Mouse (Mus musculus) lung, embryonic 14.5 days (tissue): ENCODE measurements around the gene Hoxa5. TPM values are rescaled to one million over a fixed set of nuclear protein-coding genes. Genes with fewer than 3 reads are reported as not detected.

ENCODE experiments used
- ATAC-seq: fragments of 200-750 bp; cut with Nextera tagmentation; 2 replicates; pipeline ENCODE4 v1.8.0; 2017; ENCODE audit warnings: mild to moderate bottlenecking, moderate TSS enrichment, moderate library complexity; ENCODE audit not compliant: insufficient read depth
- DNase-seq: peaks from one replicate; pipeline ENCODE4 v3.0.0-alpha.2; 2015
- H3K27ac ChIP-seq: fragments of 300-500 bp; sonication (generic); 2 replicates; pipeline ENCODE4 v1.5.1; 2014; ENCODE audit warnings: low read depth, mild to moderate bottlenecking, moderate library complexity
- H3K27me3 ChIP-seq: fragments of 300-500 bp; sonication (generic); 2 replicates; pipeline ENCODE4 v1.6.1; 2014; ENCODE audit warnings: low read length, control low read depth; ENCODE audit not compliant: insufficient read depth
- H3K36me3 ChIP-seq: fragments of 300-500 bp; sonication (generic); 2 replicates; pipeline ENCODE4 v1.6.1; 2014; ENCODE audit warnings: control low read depth; ENCODE audit not compliant: insufficient read depth
- H3K4me1 ChIP-seq: fragments of 300-500 bp; sonication (generic); 2 replicates; pipeline ENCODE4 v1.6.1; 2014; ENCODE audit warnings: antibody characterized with exemption, control low read depth; ENCODE audit not compliant: insufficient read depth
- H3K4me2 ChIP-seq: fragments of 300-500 bp; sonication (generic); 2 replicates; pipeline ENCODE4 v1.6.1; 2014; ENCODE audit warnings: mild to moderate bottlenecking
- H3K4me3 ChIP-seq: fragments of 300-500 bp; sonication (generic); 2 replicates; pipeline ENCODE4 v1.5.1; 2014; ENCODE audit warnings: low read depth, low read length
- H3K9ac ChIP-seq: fragments of 300-500 bp; sonication (generic); 2 replicates; pipeline ENCODE4 v1.6.1; 2014
- H3K9me3 ChIP-seq: fragments of 300-500 bp; sonication (generic); 2 replicates; pipeline ENCODE4 v1.6.1; 2016; ENCODE audit warnings: low read depth, low read length, control low read depth
- CTCF ChIP-seq: IDR thresholded peaks from 2 replicates; pipeline ENCODE4 v1.5.1; 2016; ENCODE audit warnings: antibody characterized with exemption, low read depth
- WGBS: fragments of 180-500 bp; shearing (Covaris S2); extraction: QIAGEN DNeasy Blood & Tissue Kit; methylation state at CpG from one replicate; pipeline ENCODE4 v1.1.7; 2014; 5-methylcytosine and 5-hydroxymethylcytosine counted together
- polyA plus RNA-seq: library from polyadenylated mRNA; unstranded; fragments of >200 nt; fragmentation: Nextera tagmentation; extraction: Ambion mirVana; gene quantifications from 2 replicates; pipeline ENCODE4 v1.2.1, GENCODE M21; 2014

Gene Hoxa5
- polyA plus RNA-seq, 1 experiment from 2014 or later: 58.5 TPM

DNA sequence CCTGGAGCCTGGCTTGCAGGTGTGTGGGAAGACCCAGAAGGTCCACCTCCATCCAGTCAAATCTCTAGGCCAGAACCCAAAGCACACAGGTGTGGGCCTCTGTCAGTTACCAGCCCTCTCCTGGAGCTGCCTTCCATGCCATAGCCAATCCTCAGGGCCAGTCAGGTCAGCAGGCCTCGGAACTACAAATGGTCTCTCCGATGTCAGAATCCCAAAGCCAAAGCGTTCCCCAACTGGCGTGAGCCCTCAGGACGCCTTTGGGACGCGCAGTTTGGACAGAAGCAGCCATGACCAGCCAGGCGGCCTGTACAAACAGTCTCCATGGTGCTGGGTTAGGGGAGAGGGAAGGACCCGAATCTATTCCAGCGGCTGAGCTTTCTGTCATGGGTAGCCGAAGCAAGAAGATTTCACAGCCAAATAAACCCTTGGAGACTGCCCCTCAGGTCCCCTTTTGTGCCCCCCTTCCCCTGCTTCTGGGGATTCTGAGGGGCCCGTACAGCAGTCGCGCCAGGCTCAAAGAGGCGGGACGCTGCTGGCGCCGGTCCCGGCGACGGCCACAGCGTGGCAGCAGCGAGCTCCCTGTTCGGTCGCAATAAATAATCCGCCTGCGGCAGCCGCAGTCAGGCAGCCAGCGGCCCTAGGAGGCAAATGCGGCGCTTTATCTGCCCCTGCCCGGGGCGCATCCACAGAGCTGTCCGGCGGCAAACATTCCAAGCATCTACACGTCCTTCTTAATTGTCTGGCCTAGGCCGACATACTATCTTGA is 7.0 kb upstream of the Hoxa5 start:
- H3K9me3 ChIP-seq: no peaks in the 10 kb centered on the region
- ATAC-seq: peak; percentile 16
- 0 out of 2 replicates have a peak, but pooled peaks cover 3% of the 10 kb centered on the region for H3K4me1 ChIP-seq
- H3K4me3 ChIP-seq: peak overlapping the region; percentile 43
- peaks cover 91% of the 10 kb centered on the region for H3K27me3 ChIP-seq
- peak; percentile 78 for TF ChIP-seq CTCF
- peak; percentile 95 for DNase-seq
- WGBS: 3% methylated on average over 37 of the region's 37 CpGs
- H3K9ac ChIP-seq: peak overlapping the region; percentile 40
- H3K4me2 ChIP-seq: peak overlapping the region; percentile 87
- H3K27ac ChIP-seq: peak overlapping the region; percentile 58; the same call in 1 of the 2 replicates
- no peaks in the 10 kb centered on the region for H3K36me3 ChIP-seq

DNA sequence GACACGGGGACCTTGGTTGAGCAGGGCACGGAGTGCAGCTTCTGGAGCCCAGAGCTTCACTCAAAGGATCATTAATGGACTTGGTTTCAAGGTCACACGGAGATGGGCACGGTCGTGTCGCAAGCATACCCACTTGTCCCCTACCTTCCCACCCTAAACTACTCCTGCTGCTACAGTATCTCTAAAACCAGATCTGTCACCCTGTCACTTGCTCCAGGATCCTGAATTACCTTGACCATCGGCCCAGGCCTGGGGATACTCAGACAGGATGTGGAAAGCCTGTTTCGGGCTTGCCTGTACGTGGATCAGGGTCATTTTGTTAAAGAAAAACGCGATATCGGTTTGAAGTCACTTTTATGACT is 5.3 kb upstream of the Hoxa5 start:
- H3K4me2 ChIP-seq: peak overlapping the region; percentile 87
- 0 out of 2 replicates have a peak, but pooled peaks cover 3% of the 10 kb centered on the region for H3K4me1 ChIP-seq
- H3K27ac ChIP-seq: peak overlapping the region; percentile 89; the same call in 1 of the 2 replicates
- H3K36me3 ChIP-seq: 0 out of 2 replicates have a peak, but pooled peaks cover 5% of the 10 kb centered on the region
- H3K9me3 ChIP-seq: no peaks in the 10 kb centered on the region
- H3K4me3 ChIP-seq: peak overlapping the region; percentile 90
- no peak for ATAC-seq
- peaks cover 90% of the 10 kb centered on the region for H3K27me3 ChIP-seq
- no peak for DNase-seq
- H3K9ac ChIP-seq: peak overlapping the region; percentile 64
- 30% methylated on average over 12 of the region's 12 CpGs for WGBS
- TF ChIP-seq CTCF: no peak

DNA sequence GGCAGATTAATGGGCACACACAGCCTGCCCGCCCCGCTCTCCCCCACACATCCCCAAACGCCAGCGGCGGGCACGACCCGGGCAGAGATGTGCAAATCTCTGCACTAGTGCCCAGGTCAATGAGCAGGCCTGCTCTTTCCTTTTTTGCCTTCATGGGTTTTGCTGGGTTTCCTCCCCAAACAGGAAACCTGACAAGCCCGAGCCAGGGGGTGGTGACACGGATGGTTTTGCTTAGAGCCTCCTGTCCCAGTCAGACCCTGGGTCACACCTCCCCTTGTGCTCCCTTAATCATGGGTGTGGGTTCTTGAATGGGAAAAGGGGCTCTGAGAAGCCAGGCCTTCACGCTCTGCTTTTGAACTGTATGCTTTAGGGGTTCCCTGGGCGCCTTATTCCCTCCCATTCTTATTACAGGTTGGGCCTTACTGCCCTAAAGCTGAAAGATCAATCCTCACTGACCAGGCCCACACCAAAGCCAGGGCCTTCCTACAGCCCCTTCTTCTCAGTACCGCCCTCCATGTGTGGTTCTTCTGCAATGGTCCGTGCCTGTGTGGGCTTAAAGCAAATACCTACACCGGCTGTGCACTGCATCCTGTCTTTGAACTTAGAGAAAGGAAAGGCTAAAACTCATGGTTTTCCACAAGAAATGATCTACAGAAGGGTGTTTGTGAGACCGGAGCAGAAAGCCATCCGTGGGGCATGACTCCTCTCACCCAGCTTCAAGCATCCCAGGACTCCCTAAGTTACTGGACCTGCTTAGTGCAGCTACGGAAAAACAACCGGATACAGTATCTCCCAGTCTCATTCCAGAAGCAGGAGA is 4.7 kb upstream of the Hoxa5 start:
- TF ChIP-seq CTCF: no peak
- Histone ChIP-seq H3K9ac (peak overlapping the region; percentile 64), H3K4me1 (0 out of 2 replicates have a peak, but pooled peaks cover 3% of the 10 kb centered on the region), H3K4me2 (peak overlapping the region; percentile 87), H3K27me3 (peaks cover 90% of the 10 kb centered on the region), H3K4me3 (peak overlapping the region; percentile 90), H3K27ac (peak overlapping the region; percentile 89), H3K9me3 (no peaks in the 10 kb centered on the region), H3K36me3 (0 out of 2 replicates have a peak, but pooled peaks cover 5% of the 10 kb centered on the region)
- DNase-seq (no peak), ATAC-seq (no peak)
- 17% methylated on average over 18 of the region's 18 CpGs for WGBS

DNA sequence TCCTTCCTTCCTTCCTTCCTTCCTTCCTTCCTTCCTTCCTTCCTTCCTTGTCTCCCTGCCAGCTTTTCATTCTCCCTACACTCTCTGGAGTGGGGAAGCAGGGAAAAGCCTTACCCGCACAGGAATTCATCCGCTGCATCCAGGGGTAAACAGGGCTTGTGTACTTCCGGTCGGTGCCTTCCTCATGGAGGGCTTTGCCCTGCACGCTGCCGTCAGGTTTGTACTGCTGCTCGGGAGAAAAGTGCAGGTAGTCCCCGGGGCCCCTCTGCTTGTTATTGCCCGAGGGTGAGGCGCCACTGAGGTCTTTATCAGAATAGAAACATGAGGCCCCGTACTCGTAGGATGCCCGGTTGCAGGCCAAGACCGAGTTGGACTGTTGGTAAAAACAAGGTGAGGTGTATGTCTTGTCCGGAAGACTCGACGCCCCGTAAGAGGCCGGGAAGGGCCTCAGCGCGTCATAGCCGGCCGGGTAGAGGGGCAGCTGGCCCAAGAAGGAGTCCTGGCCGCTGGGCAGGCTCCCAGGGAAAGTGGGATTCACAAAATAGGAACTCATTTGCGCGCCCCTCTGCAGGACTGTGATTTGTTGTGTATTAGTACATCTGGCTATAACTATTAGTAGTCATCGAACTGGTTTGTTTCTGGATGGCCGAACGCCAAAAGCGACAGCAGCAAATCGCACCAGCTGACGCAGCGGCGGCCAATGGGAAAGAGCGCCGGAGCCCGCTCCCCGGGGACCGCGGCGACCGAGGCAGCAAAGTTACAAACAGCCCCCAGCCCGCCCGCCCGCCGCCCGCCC is 3.9 kb upstream of the Hoxa5 start, which contains the start of gene Hoxa6:
Hoxa6 (minus strand) TSS at position 651 of the 796 bp plus-strand sequence.
- H3K27me3 ChIP-seq: peaks cover 90% of the 10 kb centered on the region
- DNase-seq (peak; percentile 88), ATAC-seq (no peak)
- peak within 1 kb of the TSS; percentile 90 for H3K4me3 ChIP-seq
- H3K9ac ChIP-seq: peak within 1 kb of the TSS; percentile 100
- H3K36me3 ChIP-seq: peaks cover 7% of the 10 kb centered on the region; the same call in 1 of the 2 replicates
- H3K27ac ChIP-seq: peak within 1 kb of the TSS; percentile 89
- no peak for TF ChIP-seq CTCF
- H3K9me3 ChIP-seq: no peaks in the 10 kb centered on the region
- WGBS: 1% methylated on average over 47 of the region's 47 CpGs
- 0 out of 2 replicates have a peak, but pooled peaks cover 3% of the 10 kb centered on the region for H3K4me1 ChIP-seq
- peak within 1 kb of the TSS; percentile 87 for H3K4me2 ChIP-seq

DNA sequence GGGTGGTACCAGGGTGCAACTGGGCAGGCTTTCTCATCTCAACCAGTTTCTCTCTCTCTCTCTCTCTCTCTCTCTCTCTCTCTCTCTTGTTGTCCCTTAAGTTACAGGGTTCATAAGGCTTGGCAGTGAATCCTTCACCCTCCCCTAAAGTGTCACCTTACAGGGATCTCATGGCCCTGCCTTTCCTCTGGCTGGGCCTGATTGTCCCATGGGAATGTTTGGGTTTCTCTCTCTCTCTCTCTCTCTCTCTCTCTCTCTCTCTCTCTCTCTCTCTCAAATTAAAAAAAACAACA is 3.2 kb upstream of the Hoxa5 start:
- peak overlapping the region; percentile 83 for H3K27ac ChIP-seq
- peak overlapping the region; percentile 100 for H3K9ac ChIP-seq
- H3K4me1 ChIP-seq: 0 out of 2 replicates have a peak, but pooled peaks cover 3% of the 10 kb centered on the region
- peak overlapping the region; percentile 90 for H3K4me3 ChIP-seq
- DNase-seq: peak; percentile 50
- peak overlapping the region; percentile 87 for H3K4me2 ChIP-seq
- H3K27me3 ChIP-seq: peaks cover 89% of the 10 kb centered on the region
- TF ChIP-seq CTCF: no peak
- peaks cover 8% of the 10 kb centered on the region; the same call in 1 of the 2 replicates for H3K36me3 ChIP-seq
- no peak for ATAC-seq
- no peaks in the 10 kb centered on the region for H3K9me3 ChIP-seq

- TF ChIP-seq CTCF: no peak
- peak overlapping the region; percentile 83 for H3K27ac ChIP-seq
- H3K9ac ChIP-seq: peak overlapping the region; percentile 100
- peaks cover 13% of the 10 kb centered on the region; the same call in 1 of the 2 replicates for H3K36me3 ChIP-seq
- H3K9me3 ChIP-seq: no peaks in the 10 kb centered on the region
- peaks cover 87% of the 10 kb centered on the region for H3K27me3 ChIP-seq
- no peak for ATAC-seq
- 25% methylated on average over 4 of the region's 4 CpGs for WGBS
- DNase-seq: peak; percentile 39
- peak overlapping the region; percentile 90 for H3K4me3 ChIP-seq
- peak overlapping the region; percentile 87 for H3K4me2 ChIP-seq
- 0 out of 2 replicates have a peak, but pooled peaks cover 3% of the 10 kb centered on the region for H3K4me1 ChIP-seq
Observed at GRCm38 (mm10) chr6:52206882-52207683, 2.7 kb upstream of the Hoxa5 start.
